Mouse (Mus musculus) frontal cortex, postnatal 10 days (tissue): Measurements from ENCODE around the gene Cd320.
"Not testable (repeated sequence)": the region's sequence is repeated elsewhere in the genome, so short reads cannot be mapped to it uniquely, and the experiment has no call there.

Experiments used
- DNase-seq, 2 experiments: peaks; one replicate each; pipeline ENCODE4 v3.0.0; 2022; ENCODE audit warnings: low spot score in 2 of 2, mixed read lengths in 1 of 2

Cd320 gene

DNA sequence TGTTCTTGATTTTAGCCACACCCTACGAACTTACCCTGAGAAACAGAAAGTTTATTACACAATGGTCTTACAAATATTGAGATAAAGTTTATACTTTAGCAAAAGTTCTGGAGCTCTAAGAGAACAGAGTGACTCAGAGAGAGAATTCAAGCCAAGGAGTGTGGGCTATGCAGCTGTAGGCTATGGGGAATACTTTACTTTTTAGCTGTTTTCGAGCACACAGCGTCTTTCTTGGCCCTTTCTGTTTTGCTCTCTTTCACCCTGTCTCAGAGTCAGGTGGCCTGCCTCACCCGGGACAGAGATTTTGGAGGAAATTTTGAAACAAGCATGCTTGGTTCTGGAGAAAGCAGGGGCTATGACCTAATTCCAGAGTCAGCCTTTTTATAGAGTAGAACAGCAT is 55.3 kb downstream of the Cd320 start:
- not testable (repeated sequence) for DNase-seq
